Mouse (Mus musculus): ENCODE measurements around the gene Necab2. TPM values are rescaled to one million over a fixed set of nuclear protein-coding genes. Genes with fewer than 3 reads are reported as not detected.

Gene Necab2
- polyA plus RNA-seq, 1 experiment from 2014 or later: 13.3 TPM

DNA sequence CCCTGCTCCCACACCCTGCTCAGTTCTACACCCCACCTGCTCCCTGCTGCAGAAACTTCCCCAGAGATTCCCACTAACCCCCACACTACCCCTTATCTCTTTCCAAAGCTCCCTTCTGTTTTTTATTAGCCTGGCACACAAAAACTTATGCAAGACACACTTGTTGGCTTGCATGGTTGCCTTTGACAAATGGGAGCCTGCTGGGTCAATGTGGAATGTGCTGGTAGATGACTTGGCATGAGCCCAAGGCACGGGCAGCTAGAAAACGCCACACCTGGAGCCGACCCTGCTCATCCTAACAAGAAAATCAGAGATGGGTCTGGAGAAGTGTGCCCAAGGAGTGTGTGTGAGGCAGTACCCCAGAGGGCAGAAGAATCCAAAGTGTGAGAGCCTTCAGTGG lies 17.0 kb upstream of the Necab2 start:
- no peaks in the 10 kb centered on the region for H3K4me1 ChIP-seq
- no peak for ATAC-seq
- no peaks in the 10 kb centered on the region for H3K27me3 ChIP-seq

DNA sequence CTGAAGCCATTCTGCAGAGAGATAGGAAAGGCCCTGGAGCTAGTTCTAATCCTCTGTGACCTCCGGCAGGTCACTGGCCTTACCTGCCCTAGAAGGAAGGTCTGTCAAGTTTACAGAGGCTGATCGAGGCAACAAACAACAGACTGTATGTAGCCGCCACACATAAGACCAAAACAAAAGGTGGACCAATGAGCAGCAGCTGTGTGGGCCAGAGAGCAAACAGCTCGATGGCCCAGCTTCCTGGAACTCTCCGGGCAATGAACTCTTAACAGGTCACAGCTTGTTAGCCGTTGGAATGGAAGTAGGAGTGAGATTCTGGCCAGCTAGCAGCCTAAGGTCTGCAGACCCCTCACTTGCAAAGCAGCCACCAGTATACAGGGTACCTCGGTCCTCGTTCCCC lies 16.3 kb upstream of the Necab2 start:
- Histone ChIP-seq H3K4me3 (no peak overlapping the region), H3K27ac (no peak overlapping the region), H3K9me3 (replicated peaks) (no peaks in the 10 kb centered on the region), H3K27me3 (no peaks in the 10 kb centered on the region), H3K4me1 (no peaks in the 10 kb centered on the region), H3K36me3 (ENCODE audit: poor library complexity, severe bottlenecking) (no peaks in the 10 kb centered on the region), H3K9ac (no peak overlapping the region), H3K4me2 (no peak overlapping the region)
- ATAC-seq: no peak
- 86% methylated on average over 8 of the region's 8 CpGs for WGBS

More for the DNA sequence above, 17.0 kb upstream of the Necab2 start:
- Histone ChIP-seq H3K4me3 (no peak overlapping the region), H3K27ac (no peak overlapping the region), H3K36me3 (ENCODE audit: poor library complexity, severe bottlenecking) (no peaks in the 10 kb centered on the region), H3K9ac (no peak overlapping the region), H3K9me3 (replicated peaks) (no peaks in the 10 kb centered on the region), H3K4me2 (no peak overlapping the region)
- WGBS: 89% methylated on average over 3 of the region's 3 CpGs

DNA sequence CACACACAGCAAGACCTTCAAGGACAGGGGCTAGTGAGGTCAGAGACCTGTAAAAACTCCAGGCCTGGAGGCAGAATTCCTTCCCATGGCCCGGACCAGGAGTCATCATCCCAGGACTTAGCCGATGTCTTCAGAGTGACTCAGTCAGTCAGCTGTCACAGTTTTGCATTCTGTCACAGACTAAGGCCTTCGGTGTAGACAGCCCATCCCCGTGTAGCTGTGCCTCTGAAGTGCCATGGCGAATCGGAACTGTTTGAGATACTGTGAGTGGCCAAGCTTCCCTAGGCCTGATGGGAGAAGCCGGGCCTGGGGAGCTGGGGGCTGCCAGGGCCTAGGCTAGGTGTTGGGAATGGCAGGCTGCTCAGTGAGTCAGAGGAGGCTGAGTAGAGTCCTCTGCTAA lies 15.8 kb upstream of the Necab2 start:
- Histone ChIP-seq H3K4me1 (no peaks in the 10 kb centered on the region), H3K27me3 (no peaks in the 10 kb centered on the region), H3K9me3 (replicated peaks) (no peaks in the 10 kb centered on the region), H3K27ac (no peak overlapping the region), H3K4me3 (no peak overlapping the region), H3K4me2 (no peak overlapping the region), H3K9ac (no peak overlapping the region), H3K36me3 (ENCODE audit: poor library complexity, severe bottlenecking) (no peaks in the 10 kb centered on the region)
- ATAC-seq: no peak
- 95% methylated on average over 7 of the region's 7 CpGs for WGBS

DNA sequence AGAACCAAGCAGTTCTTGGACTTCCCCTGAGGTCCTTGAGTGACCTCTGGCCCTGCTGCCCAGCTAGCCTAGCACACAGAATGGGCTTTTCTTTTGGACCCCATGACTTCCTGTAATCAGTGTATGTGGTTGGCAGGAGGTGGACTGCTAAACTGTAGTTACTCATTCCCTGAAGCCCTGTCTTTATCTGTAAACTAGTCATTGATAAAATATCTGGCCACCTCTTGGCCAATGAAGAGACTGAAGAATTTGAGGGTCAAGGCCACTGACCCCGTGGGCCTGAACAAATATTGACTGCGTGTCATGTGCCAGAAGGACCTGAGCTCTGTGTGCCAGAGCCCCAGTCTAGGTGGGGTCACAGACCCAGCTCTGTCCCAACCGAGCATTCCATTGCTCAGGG lies 14.1 kb upstream of the Necab2 start:
- H3K9ac ChIP-seq: no peak overlapping the region
- H3K9me3 ChIP-seq (replicated peaks): no peaks in the 10 kb centered on the region
- H3K4me2 ChIP-seq: no peak overlapping the region
- H3K27ac ChIP-seq: no peak overlapping the region
- no peaks in the 10 kb centered on the region for H3K27me3 ChIP-seq
- no peak for ATAC-seq
- no peaks in the 10 kb centered on the region for H3K4me1 ChIP-seq
- no peaks in the 10 kb centered on the region for H3K36me3 ChIP-seq (ENCODE audit: poor library complexity, severe bottlenecking)
- no peak overlapping the region for H3K4me3 ChIP-seq
- 61% methylated on average over 3 of the region's 3 CpGs for WGBS

DNA sequence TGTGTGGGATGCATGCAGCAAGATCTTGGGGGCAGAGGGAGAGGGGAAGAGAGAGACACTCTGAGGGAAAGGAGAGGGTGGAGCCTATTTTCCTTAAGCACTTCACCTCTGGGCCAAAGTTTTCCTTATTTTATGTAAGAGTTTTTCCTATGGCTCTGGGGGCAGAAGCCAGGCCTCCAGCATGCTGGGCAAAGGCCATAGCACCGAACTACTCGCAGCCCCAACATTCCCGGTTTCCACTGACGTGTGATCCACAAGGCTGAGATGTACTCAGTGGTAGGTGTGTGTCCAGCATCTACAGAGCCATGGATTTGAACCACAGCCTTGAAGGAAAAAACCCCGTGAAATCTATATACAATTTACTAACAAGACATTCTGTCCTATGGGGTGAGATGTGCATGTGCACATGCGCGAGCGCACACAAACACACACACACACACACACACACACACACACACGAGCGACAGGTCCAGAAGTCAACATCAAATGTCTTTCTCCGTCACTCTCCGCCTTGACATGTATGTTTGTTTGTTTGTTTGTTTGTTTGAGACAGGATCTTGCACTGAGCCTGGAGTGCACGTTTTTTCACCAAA lies 12.8 kb upstream of the Necab2 start, which contains the start of gene Osgin1:
Gene Osgin1, plus strand, starts transcription at position 543 of the 593 bp plus-strand sequence.
- Histone ChIP-seq H3K36me3 (ENCODE audit: poor library complexity, severe bottlenecking) (no peaks in the 10 kb centered on the region), H3K9ac (no peak within 1 kb of the TSS), H3K4me2 (no peak within 1 kb of the TSS), H3K27me3 (no peaks in the 10 kb centered on the region), H3K27ac (no peak within 1 kb of the TSS), H3K4me1 (no peaks in the 10 kb centered on the region), H3K9me3 (replicated peaks) (no peaks in the 10 kb centered on the region), H3K4me3 (no peak within 1 kb of the TSS)
- WGBS: 91% methylated on average over 13 of the region's 13 CpGs
- no peak for ATAC-seq

DNA sequence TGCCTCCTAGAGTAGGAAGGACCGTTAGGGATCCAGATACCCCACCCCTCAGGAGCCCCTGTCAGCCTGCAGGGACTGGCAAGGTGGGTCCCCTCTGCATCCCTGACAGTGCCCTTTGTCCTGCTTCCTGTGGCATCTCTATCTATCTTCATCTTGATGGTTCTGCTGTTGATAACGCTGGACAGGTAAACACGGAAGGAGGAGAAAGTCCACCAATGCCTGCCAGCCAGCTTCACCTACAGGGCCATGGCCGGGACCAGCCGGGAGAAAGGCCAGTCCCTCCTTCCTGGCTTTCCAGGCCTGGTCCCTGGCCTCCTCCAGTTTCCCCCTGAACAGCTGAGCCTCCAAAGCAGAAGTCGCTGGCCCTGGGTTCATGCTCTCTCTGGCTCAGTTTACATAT lies 11.9 kb upstream of the Necab2 start:
- Histone ChIP-seq H3K27me3 (no peaks in the 10 kb centered on the region), H3K4me2 (no peak overlapping the region), H3K36me3 (ENCODE audit: poor library complexity, severe bottlenecking) (no peaks in the 10 kb centered on the region), H3K9ac (no peak overlapping the region), H3K9me3 (replicated peaks) (no peaks in the 10 kb centered on the region), H3K4me3 (no peak overlapping the region), H3K4me1 (no peaks in the 10 kb centered on the region), H3K27ac (no peak overlapping the region)
- ATAC-seq: no peak
- 87% methylated on average over 6 of the region's 6 CpGs for WGBS

DNA sequence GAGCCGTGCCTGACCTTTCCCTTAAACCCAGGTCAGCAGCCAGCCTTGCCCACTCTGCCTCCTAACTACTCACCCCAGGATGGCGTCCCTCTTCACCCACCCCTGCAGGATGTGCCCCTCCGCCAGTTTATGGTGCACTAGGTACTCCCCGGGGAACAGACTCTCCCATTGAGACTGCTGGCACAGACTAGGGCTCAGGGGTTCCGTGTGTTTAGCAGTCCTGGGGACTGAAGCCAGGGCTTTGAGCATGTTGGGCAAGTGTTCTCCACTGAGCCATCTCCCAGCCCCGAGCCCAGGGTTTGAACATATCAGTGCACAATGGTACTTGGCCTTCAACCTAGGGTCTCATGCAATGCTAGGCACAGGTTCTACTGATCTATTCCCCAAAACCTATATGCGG lies 11.0 kb upstream of the Necab2 start:
- 87% methylated on average over 7 of the region's 7 CpGs for WGBS
- no peak overlapping the region for H3K4me3 ChIP-seq
- no peak overlapping the region for H3K9ac ChIP-seq
- no peak overlapping the region for H3K27ac ChIP-seq
- H3K4me1 ChIP-seq: peaks cover 7% of the 10 kb centered on the region; the same call in 1 of the 2 replicates
- no peaks in the 10 kb centered on the region for H3K9me3 ChIP-seq (replicated peaks)
- no peaks in the 10 kb centered on the region for H3K36me3 ChIP-seq (ENCODE audit: poor library complexity, severe bottlenecking)
- H3K4me2 ChIP-seq: no peak overlapping the region
- no peak for ATAC-seq
- 0 out of 2 replicates have a peak, but pooled peaks cover 4% of the 10 kb centered on the region for H3K27me3 ChIP-seq

DNA sequence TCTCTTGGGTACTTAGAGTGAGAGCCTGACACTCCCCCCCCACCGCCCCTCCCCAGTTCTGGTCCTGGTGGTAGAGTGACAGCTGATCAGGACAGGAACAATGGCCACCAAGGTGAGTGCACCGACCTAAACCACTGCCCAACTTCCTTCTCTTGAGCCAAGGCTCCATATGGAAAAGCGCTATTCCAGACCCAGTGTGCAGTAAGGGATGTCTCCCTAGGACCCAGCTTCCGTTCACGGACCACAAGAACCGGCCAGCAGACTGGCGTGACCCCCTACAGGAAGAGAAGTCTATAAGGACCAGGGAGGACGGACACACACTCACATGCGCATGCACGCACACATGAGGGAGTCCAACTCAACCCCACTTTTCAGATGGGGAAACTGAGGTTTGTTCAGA lies 10.2 kb upstream of the Necab2 start:
- Histone ChIP-seq H3K9ac (no peak overlapping the region), H3K9me3 (replicated peaks) (no peaks in the 10 kb centered on the region), H3K4me1 (peaks cover 12% of the 10 kb centered on the region; the same call in 1 of the 2 replicates), H3K27ac (no peak overlapping the region), H3K27me3 (0 out of 2 replicates have a peak, but pooled peaks cover 4% of the 10 kb centered on the region), H3K4me3 (no peak overlapping the region), H3K4me2 (no peak overlapping the region), H3K36me3 (ENCODE audit: poor library complexity, severe bottlenecking) (no peaks in the 10 kb centered on the region)
- 90% methylated on average over 10 of the region's 10 CpGs for WGBS
- ATAC-seq: no peak

DNA sequence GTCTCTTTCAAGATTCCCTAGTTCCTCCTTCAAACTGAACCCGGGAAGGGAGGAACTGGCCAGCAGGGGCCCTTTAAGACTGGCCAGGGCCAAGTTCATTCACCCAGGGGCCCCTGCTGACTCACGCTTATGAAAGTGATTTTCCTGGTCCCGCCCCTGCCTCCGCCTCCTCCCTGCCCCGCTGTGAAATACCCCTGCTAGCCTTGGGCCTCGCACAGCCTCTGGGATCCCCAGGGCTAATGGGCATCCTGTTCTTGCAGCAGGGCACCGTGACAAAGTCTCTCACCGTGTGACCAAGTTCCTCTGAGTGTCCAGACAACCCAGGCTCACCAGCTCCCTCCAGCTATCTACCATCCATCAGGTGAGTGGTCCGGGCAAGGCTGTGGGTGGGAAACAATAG lies 9.6 kb upstream of the Necab2 start:
- Histone ChIP-seq H3K4me1 (peaks cover 12% of the 10 kb centered on the region; the same call in 1 of the 2 replicates), H3K27ac (no peak overlapping the region), H3K4me3 (no peak overlapping the region), H3K9ac (no peak overlapping the region), H3K36me3 (ENCODE audit: poor library complexity, severe bottlenecking) (no peaks in the 10 kb centered on the region), H3K27me3 (0 out of 2 replicates have a peak, but pooled peaks cover 4% of the 10 kb centered on the region), H3K4me2 (no peak overlapping the region), H3K9me3 (replicated peaks) (no peaks in the 10 kb centered on the region)
- 19% methylated on average over 9 of the region's 9 CpGs for WGBS
- no peak for ATAC-seq

DNA sequence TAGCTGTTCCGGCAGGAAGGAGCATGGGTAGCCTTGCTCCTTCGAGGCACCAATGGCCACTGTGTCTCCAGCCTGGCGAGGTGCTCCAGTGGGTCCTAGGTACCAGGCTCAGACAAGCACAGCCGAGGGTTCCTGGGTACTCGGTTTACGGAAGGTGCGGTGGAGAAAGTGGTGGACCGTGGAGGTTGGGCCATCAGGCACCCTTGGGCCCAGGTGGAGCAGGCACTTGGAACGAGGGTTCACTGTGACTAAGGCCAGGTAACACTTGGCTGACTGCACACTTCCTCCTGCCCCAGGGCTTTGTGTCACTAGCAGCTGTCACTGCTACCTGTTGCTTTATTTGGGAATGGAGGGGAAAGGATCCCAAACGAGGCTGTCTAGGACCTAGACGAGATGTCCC lies 9.0 kb upstream of the Necab2 start:
- no peak overlapping the region for H3K4me3 ChIP-seq
- no peak overlapping the region for H3K9ac ChIP-seq
- H3K9me3 ChIP-seq (replicated peaks): no peaks in the 10 kb centered on the region
- H3K27me3 ChIP-seq: 0 out of 2 replicates have a peak, but pooled peaks cover 4% of the 10 kb centered on the region
- no peak overlapping the region for H3K4me2 ChIP-seq
- H3K36me3 ChIP-seq (ENCODE audit: poor library complexity, severe bottlenecking): no peaks in the 10 kb centered on the region
- H3K27ac ChIP-seq: no peak overlapping the region
- no peak for ATAC-seq
- 80% methylated on average over 11 of the region's 11 CpGs for WGBS
- peaks cover 12% of the 10 kb centered on the region; the same call in 1 of the 2 replicates for H3K4me1 ChIP-seq

DNA sequence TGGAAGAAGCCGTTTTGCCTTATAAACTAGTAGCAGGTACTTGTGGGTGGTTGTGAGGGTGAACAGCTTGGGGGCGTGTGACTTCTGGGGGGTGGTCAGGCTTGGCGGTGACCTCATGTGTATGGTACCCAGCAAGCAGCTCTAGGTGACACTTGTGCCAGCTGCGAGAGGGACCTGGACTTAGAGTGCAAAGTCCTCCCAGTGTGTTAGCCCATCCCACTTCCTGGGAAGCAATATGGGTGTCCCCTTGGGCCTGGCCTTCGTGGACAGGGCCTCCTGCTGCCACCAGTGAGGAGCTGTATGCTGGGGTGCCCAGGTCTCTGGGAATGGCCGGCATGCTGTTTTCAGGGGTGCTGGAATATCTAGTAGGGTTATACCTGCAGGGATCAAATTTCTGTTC lies 7.6 kb upstream of the Necab2 start:
- Histone ChIP-seq H3K27ac (no peak overlapping the region), H3K36me3 (ENCODE audit: poor library complexity, severe bottlenecking) (no peaks in the 10 kb centered on the region), H3K27me3 (0 out of 2 replicates have a peak, but pooled peaks cover 4% of the 10 kb centered on the region), H3K9me3 (replicated peaks) (no peaks in the 10 kb centered on the region), H3K4me2 (no peak overlapping the region), H3K4me3 (no peak overlapping the region), H3K9ac (no peak overlapping the region), H3K4me1 (peaks cover 12% of the 10 kb centered on the region; the same call in 1 of the 2 replicates)
- no peak for ATAC-seq
- 79% methylated on average over 6 of the region's 6 CpGs for WGBS

DNA sequence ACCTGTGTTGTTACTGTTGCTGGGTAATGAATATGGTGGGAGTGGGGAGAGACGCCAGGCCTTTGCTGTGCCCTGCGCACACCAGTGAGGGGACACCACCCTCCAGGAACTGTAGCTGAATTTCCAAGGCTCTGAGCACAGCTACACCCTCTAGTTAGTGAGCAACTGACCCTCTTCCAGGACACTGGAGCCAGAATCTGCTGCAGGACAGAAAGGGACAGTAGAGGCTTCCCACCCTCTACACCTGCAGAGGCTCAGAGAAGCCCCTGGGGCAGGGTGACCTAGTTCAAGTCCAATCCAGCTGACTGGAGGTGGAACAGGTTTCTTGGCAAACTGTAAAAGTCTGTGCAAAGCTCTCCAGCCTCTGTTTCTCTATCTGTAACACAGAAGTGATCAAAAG lies 7.1 kb upstream of the Necab2 start:
- WGBS: 85% methylated on average over 2 of the region's 2 CpGs
- Histone ChIP-seq H3K27me3 (0 out of 2 replicates have a peak, but pooled peaks cover 4% of the 10 kb centered on the region), H3K9me3 (replicated peaks) (no peaks in the 10 kb centered on the region), H3K36me3 (ENCODE audit: poor library complexity, severe bottlenecking) (no peaks in the 10 kb centered on the region), H3K4me2 (no peak overlapping the region), H3K9ac (no peak overlapping the region), H3K4me1 (peaks cover 12% of the 10 kb centered on the region; the same call in 1 of the 2 replicates), H3K27ac (no peak overlapping the region), H3K4me3 (no peak overlapping the region)
- ATAC-seq: no peak

DNA sequence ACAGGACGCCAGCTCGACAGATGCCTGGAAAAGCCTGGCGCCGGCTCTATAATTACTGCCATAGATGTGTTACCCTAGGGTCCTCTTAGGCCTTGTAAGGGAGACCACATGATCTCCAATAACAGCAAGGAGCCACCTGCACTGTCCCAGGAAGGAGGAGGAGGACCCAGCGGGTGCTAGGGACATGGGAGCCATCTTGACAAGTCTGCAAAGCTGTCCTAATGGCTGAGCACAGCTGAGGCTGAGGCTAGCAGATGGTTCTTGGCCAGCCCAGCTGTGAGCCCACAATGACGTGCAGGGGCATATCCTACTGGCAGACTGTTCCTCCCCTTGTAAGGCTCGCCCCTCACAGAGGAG lies 6.6 kb upstream of the Necab2 start:
- no peaks in the 10 kb centered on the region for H3K9me3 ChIP-seq (replicated peaks)
- no peak overlapping the region for H3K4me2 ChIP-seq
- H3K4me1 ChIP-seq: peaks cover 12% of the 10 kb centered on the region; the same call in 1 of the 2 replicates
- H3K27me3 ChIP-seq: 0 out of 2 replicates have a peak, but pooled peaks cover 4% of the 10 kb centered on the region
- H3K9ac ChIP-seq: no peak overlapping the region
- no peak overlapping the region for H3K27ac ChIP-seq
- 66% methylated on average over 7 of the region's 7 CpGs for WGBS
- no peak overlapping the region for H3K4me3 ChIP-seq
- ATAC-seq: no peak
- H3K36me3 ChIP-seq (ENCODE audit: poor library complexity, severe bottlenecking): no peaks in the 10 kb centered on the region
